Mouse (Mus musculus): Measurements from ENCODE around the gene Heatr5a. TPM values are rescaled to one million over a fixed set of nuclear protein-coding genes. Genes with fewer than 3 reads are reported as not detected.
A peak's percentile ranks its signal among the peaks of the same experiment; 100 is the strongest.

Gene Heatr5a
- 6.2 and 8.5 TPM in 2 replicates for polyA plus RNA-seq (2015; fragmentation: Nextera tagmentation; extraction: Ambion mirVana)

GRCm38 (mm10) chr12:51971070-51971664 is at the start of gene Heatr5a:
TSS of gene Heatr5a (minus strand) at chr12:51971321.
- Histone ChIP-seq H3K27me3 (no peaks in the 10 kb centered on the region), H3K9me3 (replicated peaks) (no peaks in the 10 kb centered on the region), H3K27ac (peak within 1 kb of the TSS; percentile 93), H3K4me3 (peak within 1 kb of the TSS; percentile 91), H3K4me1 (replicated peaks) (peaks cover 12% of the 10 kb centered on the region), H3K4me2 (peak within 1 kb of the TSS; percentile 62), H3K36me3 (no peaks in the 10 kb centered on the region), H3K9ac (peak within 1 kb of the TSS; percentile 90)
- ATAC-seq (replicated peaks; ENCODE audit: insufficient number of reproducible peaks, insufficient read depth, low FRiP score, low read depth) = peak; percentile 98
- WGBS = under 1% methylated on average over 45 of the region's 53 CpGs

GRCm38 (mm10) chr12:52014494-52015029 is 43.4 kb upstream of the Heatr5a start:
- ATAC-seq (replicated peaks; ENCODE audit: insufficient number of reproducible peaks, insufficient read depth, low FRiP score, low read depth) = no peak
- no peaks in the 10 kb centered on the region for H3K36me3 ChIP-seq
- no peaks in the 10 kb centered on the region for H3K4me1 ChIP-seq (replicated peaks)
- WGBS = 70% methylated on average over 7 of the region's 7 CpGs
- no peak overlapping the region for H3K9ac ChIP-seq
- no peak overlapping the region for H3K4me3 ChIP-seq
- no peaks in the 10 kb centered on the region for H3K9me3 ChIP-seq (replicated peaks)
- no peak overlapping the region for H3K4me2 ChIP-seq
- H3K27me3 ChIP-seq = no peaks in the 10 kb centered on the region
- H3K27ac ChIP-seq = no peak overlapping the region

- 83% methylated on average over 11 of the region's 11 CpGs for WGBS
- no peaks in the 10 kb centered on the region for H3K36me3 ChIP-seq
- no peak for ATAC-seq (replicated peaks; ENCODE audit: insufficient number of reproducible peaks, insufficient read depth, low FRiP score, low read depth)
Measured at GRCm38 (mm10) chr12:52014044-52014443, 42.9 kb upstream of the Heatr5a start.

GRCm38 (mm10) chr12:52013274-52013673 is 42.2 kb upstream of the Heatr5a start:
- ATAC-seq (replicated peaks; ENCODE audit: insufficient number of reproducible peaks, insufficient read depth, low FRiP score, low read depth) = no peak
- Histone ChIP-seq H3K4me2 (no peak overlapping the region), H3K27me3 (no peaks in the 10 kb centered on the region), H3K27ac (no peak overlapping the region), H3K36me3 (no peaks in the 10 kb centered on the region), H3K9me3 (replicated peaks) (no peaks in the 10 kb centered on the region), H3K4me1 (replicated peaks) (no peaks in the 10 kb centered on the region), H3K9ac (no peak overlapping the region), H3K4me3 (no peak overlapping the region)
- 46% methylated on average over 9 of the region's 9 CpGs for WGBS

More at GRCm38 (mm10) chr12:52014044-52014443, 42.9 kb upstream of the Heatr5a start:
- H3K4me1 ChIP-seq (replicated peaks) = no peaks in the 10 kb centered on the region
- no peaks in the 10 kb centered on the region for H3K9me3 ChIP-seq (replicated peaks)
- no peak overlapping the region for H3K9ac ChIP-seq
- H3K27me3 ChIP-seq = no peaks in the 10 kb centered on the region
- no peak overlapping the region for H3K4me3 ChIP-seq
- H3K27ac ChIP-seq = no peak overlapping the region
- H3K4me2 ChIP-seq = no peak overlapping the region

- Histone ChIP-seq H3K36me3 (no peaks in the 10 kb centered on the region), H3K4me2 (no peak overlapping the region), H3K4me3 (no peak overlapping the region), H3K27me3 (no peaks in the 10 kb centered on the region), H3K4me1 (replicated peaks) (no peaks in the 10 kb centered on the region), H3K9me3 (replicated peaks) (no peaks in the 10 kb centered on the region), H3K27ac (no peak overlapping the region), H3K9ac (no peak overlapping the region)
- no peak for ATAC-seq (replicated peaks; ENCODE audit: insufficient number of reproducible peaks, insufficient read depth, low FRiP score, low read depth)
- 39% methylated on average over 8 of the region's 8 CpGs for WGBS
Measured at GRCm38 (mm10) chr12:52012159-52012558, 41.0 kb upstream of the Heatr5a start.

- Histone ChIP-seq H3K4me1 (replicated peaks) (no peaks in the 10 kb centered on the region; the same call in 1 of the 2 replicates), H3K27ac (no peak overlapping the region), H3K36me3 (no peaks in the 10 kb centered on the region), H3K9ac (no peak overlapping the region), H3K9me3 (replicated peaks) (no peaks in the 10 kb centered on the region), H3K27me3 (no peaks in the 10 kb centered on the region), H3K4me2 (no peak overlapping the region), H3K4me3 (no peak overlapping the region)
- ATAC-seq (replicated peaks; ENCODE audit: insufficient number of reproducible peaks, insufficient read depth, low FRiP score, low read depth) = no peak
- WGBS = 72% methylated on average over 2 of the region's 2 CpGs
Measured at GRCm38 (mm10) chr12:52010630-52010961, 39.5 kb upstream of the Heatr5a start.

GRCm38 (mm10) chr12:52009928-52010629 is 39.0 kb upstream of the Heatr5a start:
- Histone ChIP-seq H3K9ac (no peak overlapping the region), H3K4me3 (no peak overlapping the region), H3K27ac (no peak overlapping the region), H3K4me2 (no peak overlapping the region), H3K9me3 (replicated peaks) (no peaks in the 10 kb centered on the region), H3K4me1 (replicated peaks) (no peaks in the 10 kb centered on the region; the same call in 1 of the 2 replicates), H3K36me3 (no peaks in the 10 kb centered on the region), H3K27me3 (no peaks in the 10 kb centered on the region)
- ATAC-seq (replicated peaks; ENCODE audit: insufficient number of reproducible peaks, insufficient read depth, low FRiP score, low read depth) = no peak
- 67% methylated on average over 15 of the region's 15 CpGs for WGBS

GRCm38 (mm10) chr12:52006633-52006994 is 35.5 kb upstream of the Heatr5a start:
- no peak overlapping the region for H3K9ac ChIP-seq
- peak overlapping the region; percentile 86 for H3K4me3 ChIP-seq
- H3K36me3 ChIP-seq = no peaks in the 10 kb centered on the region
- H3K9me3 ChIP-seq (replicated peaks) = no peaks in the 10 kb centered on the region
- no peaks in the 10 kb centered on the region for H3K27me3 ChIP-seq
- H3K4me1 ChIP-seq (replicated peaks) = no peaks in the 10 kb centered on the region; the same call in 1 of the 2 replicates
- H3K4me2 ChIP-seq = peak overlapping the region; percentile 80
- ATAC-seq (replicated peaks; ENCODE audit: insufficient number of reproducible peaks, insufficient read depth, low FRiP score, low read depth) = peak; percentile 37; the same call in 1 of the 2 replicates
- peak overlapping the region; percentile 58 for H3K27ac ChIP-seq
- 44% methylated on average over 5 of the region's 5 CpGs for WGBS

- peak; percentile 96 for ATAC-seq (replicated peaks; ENCODE audit: insufficient number of reproducible peaks, insufficient read depth, low FRiP score, low read depth)
Measured at GRCm38 (mm10) chr12:52005877-52006632, 34.9 kb upstream of the Heatr5a start, which contains the start of gene Dtd2. TSS of gene Dtd2 (minus strand) at chr12:52006501.

GRCm38 (mm10) chr12:52002746-52003145 is 31.6 kb upstream of the Heatr5a start:
- Histone ChIP-seq H3K9ac (no peak overlapping the region), H3K9me3 (replicated peaks) (no peaks in the 10 kb centered on the region), H3K36me3 (peaks cover 17% of the 10 kb centered on the region), H3K4me2 (no peak overlapping the region), H3K4me3 (no peak overlapping the region), H3K27me3 (no peaks in the 10 kb centered on the region), H3K4me1 (replicated peaks) (no peaks in the 10 kb centered on the region; the same call in 1 of the 2 replicates), H3K27ac (no peak overlapping the region)
- ATAC-seq (replicated peaks; ENCODE audit: insufficient number of reproducible peaks, insufficient read depth, low FRiP score, low read depth) = no peak
- 89% methylated on average over 3 of the region's 3 CpGs for WGBS

More at GRCm38 (mm10) chr12:52005877-52006632, 34.9 kb upstream of the Heatr5a start, which contains the start of gene Dtd2:
- no peaks in the 10 kb centered on the region for H3K27me3 ChIP-seq
- H3K4me1 ChIP-seq (replicated peaks) = no peaks in the 10 kb centered on the region; the same call in 1 of the 2 replicates
- peak within 1 kb of the TSS; percentile 75 for H3K27ac ChIP-seq
- H3K9ac ChIP-seq = peak within 1 kb of the TSS; percentile 84
- H3K4me3 ChIP-seq = peak within 1 kb of the TSS; percentile 86
- H3K36me3 ChIP-seq = no peaks in the 10 kb centered on the region
- 2% methylated on average over 46 of the region's 46 CpGs for WGBS
- H3K4me2 ChIP-seq = peak within 1 kb of the TSS; percentile 80
- no peaks in the 10 kb centered on the region for H3K9me3 ChIP-seq (replicated peaks)

GRCm38 (mm10) chr12:52001544-52001943 is 30.4 kb upstream of the Heatr5a start:
- H3K36me3 ChIP-seq = peaks cover 26% of the 10 kb centered on the region
- no peaks in the 10 kb centered on the region for H3K9me3 ChIP-seq (replicated peaks)
- H3K4me1 ChIP-seq (replicated peaks) = no peaks in the 10 kb centered on the region; the same call in 1 of the 2 replicates
- no peaks in the 10 kb centered on the region for H3K27me3 ChIP-seq
- H3K4me3 ChIP-seq = no peak overlapping the region
- no peak overlapping the region for H3K27ac ChIP-seq
- H3K9ac ChIP-seq = no peak overlapping the region
- WGBS = 16% methylated on average over 4 of the region's 4 CpGs
- no peak overlapping the region for H3K4me2 ChIP-seq
- no peak for ATAC-seq (replicated peaks; ENCODE audit: insufficient number of reproducible peaks, insufficient read depth, low FRiP score, low read depth)
